Mouse (Mus musculus) MEL (cell line): Measurements from ENCODE around the gene Pkd1.

ENCODE experiments used
- CHD2 ChIP-seq: IDR thresholded peaks from 2 replicates; pipeline ENCODE4 v1.6.1; 2011; ENCODE audit warnings: low read length, improper control_type of control experiment
- E2F4 ChIP-seq: IDR thresholded peaks from 2 replicates; pipeline ENCODE4 v1.6.1; 2011; ENCODE audit warnings: low read depth, low read length, improper control_type of control experiment, borderline replicate concordance

- TF ChIP-seq E2F4 (no peak), CHD2 (no peak)
Measured at GRCm38 (mm10) chr17:24569837-24570236, 20.2 kb downstream of the Pkd1 start.
